9 mouse cellular contexts compared by ENCODE assay signal in genomic region chr1:34664816-34665511, GRCm38 (mm10).
DNase-seq lines count a peak whose midpoint lies in the region; ATAC-seq lines count a peak whose summit lies in the region.
"Had no signal": no experiment of that assay in that cellular context is flagged by ENCODE, and none has a peak within 500 bp of the region (broad histone marks: within the 10 kb centered on the region; RNA-seq: fewer than 3 reads in every experiment).

No protein-coding gene starts in this region.

- ATAC-seq in lung, embryonic 16.5 days (ENCODE audit: low read depth) = peak; percentile 68
- peak; percentile 79 for ATAC-seq in forebrain, embryonic 15.5 days (replicated peaks)

- H3K27me3 ChIP-seq in lung, embryonic 16.5 days (ENCODE audit: control insufficient read depth, insufficient read depth, low read depth, low read length) = no peaks in the 10 kb centered on the region
- H3K27me3 ChIP-seq in forebrain, embryonic 15.5 days = no peaks in the 10 kb centered on the region

- no peak overlapping the region for H3K4me2 ChIP-seq in lung, embryonic 16.5 days (ENCODE audit: low read depth, low read length)
- peak overlapping the region; percentile 25 for H3K4me2 ChIP-seq in forebrain, embryonic 15.5 days (replicated peaks)

- no peak overlapping the region for H3K4me3 ChIP-seq in lung, embryonic 16.5 days (ENCODE audit: low read length)
- no peak overlapping the region for H3K4me3 ChIP-seq in forebrain, embryonic 15.5 days
- H3K4me3 ChIP-seq: megakaryocyte, embryonic 14.5 days had no signal

- intact Hi-C loops in left cerebral cortex, postnatal 10 days (cut with DNase I) = no loop called here

- 73% methylated on average over 11 of the region's 11 CpGs for WGBS in lung, embryonic 16.5 days
- 16% methylated on average over 11 of the region's 11 CpGs for WGBS in forebrain, embryonic 15.5 days

- H3K27ac ChIP-seq in lung, embryonic 16.5 days (ENCODE audit: low read length) = no peak overlapping the region
- peak overlapping the region; percentile 81 for H3K27ac ChIP-seq in forebrain, embryonic 15.5 days (replicated peaks)

- no peaks in the 10 kb centered on the region for H3K36me3 ChIP-seq in lung, embryonic 16.5 days (ENCODE audit: control insufficient read depth, insufficient read depth, low read length)
- no peaks in the 10 kb centered on the region for H3K36me3 ChIP-seq in forebrain, embryonic 15.5 days

- no peaks in the 10 kb centered on the region; the same call in 1 of the 2 replicates for H3K4me1 ChIP-seq in lung, embryonic 16.5 days (replicated peaks; ENCODE audit: control insufficient read depth, insufficient read depth, low read length)
- H3K4me1 ChIP-seq in forebrain, embryonic 15.5 days = peaks cover 27% of the 10 kb centered on the region
- H3K4me1 ChIP-seq: megakaryocyte, embryonic 14.5 days had no signal

- no peaks in the 10 kb centered on the region for H3K9me3 ChIP-seq in lung, embryonic 16.5 days (ENCODE audit: control insufficient read depth, low read length)
- no peaks in the 10 kb centered on the region for H3K9me3 ChIP-seq in forebrain, embryonic 15.5 days

- H3K9ac ChIP-seq in lung, embryonic 16.5 days (ENCODE audit: low read length) = no peak overlapping the region
- no peak overlapping the region for H3K9ac ChIP-seq in forebrain, embryonic 15.5 days (replicated peaks)

- DNase-seq in lung, postnatal 14 days = no peak
- DNase-seq in left cerebral cortex, postnatal 10 days (ENCODE audit: extremely low spot score in 1 of 2, low spot score in 2 of 2) = peak; percentile 65 to 76
- peak; percentile 24 for DNase-seq in right cerebral cortex, postnatal 25 days
- no peak for DNase-seq in spleen, postnatal 14 days (ENCODE audit: low spot score in 2 of 2)
- no peak for DNase-seq in cerebellum, adult 9-10 months
- no peak for DNase-seq in kidney, adult 8-10 months

Comparison
In these comparisons a context has a peak if more than half of its experiments do, and no peak if none do; other contexts are left out.
1. DNase-seq: peak in left cerebral cortex, postnatal 10 days (2 of 2) and right cerebral cortex, postnatal 25 days (single experiment); none in lung, postnatal 14 days (single experiment), spleen, postnatal 14 days (0 of 2), cerebellum, adult 9-10 months (single experiment) and kidney, adult 8-10 months (0 of 2).